Mouse (Mus musculus): Measurements from ENCODE around the gene Shc2.

GRCm38 (mm10) chr10:79669576-79670057, 31.9 kb upstream of the Shc2 start:
- TF ChIP-seq E2F4 (IDR thresholded peaks at IDR 0.05; ENCODE audit: borderline replicate concordance, low read depth, low read length) (no peak), MAFK (IDR thresholded peaks at IDR 0.05; ENCODE audit: borderline replicate concordance, low read depth, low read length) (no peak), CTCF (IDR thresholded peaks at IDR 0.05 in 2 of 3, conservative IDR thresholded peaks at IDR 0.05 in 1 of 3; ENCODE audit: control insufficient read depth in 1 of 3, insufficient read depth in 1 of 3, low read depth in 2 of 3, low read length in 3 of 3, poor library complexity in 1 of 3, severe bottlenecking in 1 of 3) (no peak), RCOR1 (IDR thresholded peaks at IDR 0.05; ENCODE audit: low read depth, low read length) (no peak), USF2 (IDR thresholded peaks at IDR 0.05; ENCODE audit: borderline replicate concordance in 1 of 2, insufficient read depth in 1 of 2, low read depth in 1 of 2, low read length in 2 of 2) (no peak), POLR2AphosphoS2 (IDR thresholded peaks at IDR 0.05; ENCODE audit: low read length) (no peak), POLR2A (IDR thresholded peaks at IDR 0.05; ENCODE audit: control insufficient read depth in 1 of 2, insufficient read depth in 1 of 2, low read depth in 1 of 2, low read length in 2 of 2, poor library complexity in 1 of 2) (0 out of 4 replicates have a peak, but pooled peaks have one; percentile 1 to 38), CHD2 (IDR thresholded peaks at IDR 0.05; ENCODE audit: low read length) (no peak), TAL1 (IDR thresholded peaks at IDR 0.05; ENCODE audit: low read length) (no peak), KAT2A (conservative IDR thresholded peaks at IDR 0.05; ENCODE audit: low read depth, low read length) (no peak; the same call in 1 of the 2 replicates), CHD1 (IDR thresholded peaks at IDR 0.05; ENCODE audit: low read depth, low read length) (no peak), GATA1 (IDR thresholded peaks at IDR 0.05; ENCODE audit: low read depth, low read length) (no peak)
